Mouse (Mus musculus) intestine, embryonic 15.5 days (tissue): ENCODE measurements at regions not wholly inside any gene's neighbourhood (a gene's known extent, or its start where the extent isn't known, plus 50 kb on each side); places are given as distances from the start of the nearest gene placed in this dataset.

Source experiments
- ATAC-seq: fragments of 200-750 bp; cut with Nextera tagmentation; 2 replicates; pipeline ENCODE4 v1.8.0; 2017; ENCODE audit warnings: moderate TSS enrichment, moderate library complexity
- H3K27ac ChIP-seq: fragments of 300-500 bp; sonication (generic); 2 replicates; pipeline ENCODE4 v1.5.1; 2015; ENCODE audit warnings: mild to moderate bottlenecking, inconsistent platforms
- H3K27me3 ChIP-seq: fragments of 300-500 bp; sonication (generic); replicated peaks from 2 replicates; pipeline ENCODE4 v1.6.1; 2015; ENCODE audit warnings: inconsistent platforms
- H3K36me3 ChIP-seq: fragments of 300-500 bp; sonication (generic); 2 replicates; pipeline ENCODE4 v1.6.1; 2015; ENCODE audit warnings: inconsistent platforms
- H3K4me1 ChIP-seq: fragments of 300-500 bp; sonication (generic); replicated peaks from 2 replicates; pipeline ENCODE4 v1.6.1; 2015; ENCODE audit warnings: inconsistent platforms
- H3K4me2 ChIP-seq: fragments of 300-500 bp; sonication (generic); replicated peaks from 2 replicates; pipeline ENCODE4 v1.6.1; 2015; ENCODE audit warnings: mild to moderate bottlenecking, inconsistent platforms
- H3K4me3 ChIP-seq: fragments of 300-500 bp; sonication (generic); replicated peaks from 2 replicates; pipeline ENCODE4 v1.5.1; 2015; ENCODE audit warnings: inconsistent platforms
- H3K9ac ChIP-seq: fragments of 300-500 bp; sonication (generic); 2 replicates; pipeline ENCODE4 v1.6.1; 2015; ENCODE audit warnings: inconsistent platforms
- H3K9me3 ChIP-seq: fragments of 300-500 bp; sonication (generic); 2 replicates; pipeline ENCODE4 v1.6.1; 2016; ENCODE audit warnings: inconsistent platforms
- WGBS: fragments of 180-500 bp; shearing (Covaris S2); methylation state at CpG from one replicate; pipeline ENCODE4 v1.1.7; 2015; 5-methylcytosine and 5-hydroxymethylcytosine counted together

DNA sequence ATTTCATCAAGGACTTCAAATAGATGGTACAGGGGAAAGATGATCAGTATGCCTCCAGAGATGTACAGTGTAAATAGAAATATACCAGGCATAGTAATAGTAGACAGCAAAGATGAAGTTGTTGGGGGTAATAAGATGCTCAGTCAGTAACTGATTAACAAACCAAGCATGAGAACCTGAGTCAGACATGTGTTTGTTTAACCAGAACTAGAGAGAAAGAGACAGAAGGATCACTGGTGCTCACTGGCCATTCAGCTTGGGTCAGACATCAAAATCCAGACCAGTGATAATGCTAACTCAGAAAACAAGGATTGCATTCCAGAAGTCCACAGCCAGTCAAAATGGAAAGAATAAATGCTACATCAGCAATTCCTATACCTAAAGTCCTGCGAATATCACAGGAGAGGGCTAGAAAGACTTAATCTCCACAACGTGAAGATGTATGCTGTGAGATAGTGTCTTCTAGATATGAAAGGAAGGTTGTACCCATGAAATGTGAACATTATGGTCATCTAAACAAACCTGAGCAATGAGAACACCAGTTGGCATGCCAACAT lies 320.6 kb upstream of the Gm10306 start:
- H3K9me3 ChIP-seq = no peaks in the 10 kb centered on the region
- no peaks in the 10 kb centered on the region for H3K4me1 ChIP-seq
- H3K9ac ChIP-seq = no peak overlapping the region
- 87% methylated on average over 2 of the region's 2 CpGs for WGBS
- ATAC-seq = no peak
- H3K4me2 ChIP-seq = no peak overlapping the region
- no peaks in the 10 kb centered on the region for H3K27me3 ChIP-seq
- no peak overlapping the region for H3K27ac ChIP-seq
- no peaks in the 10 kb centered on the region for H3K36me3 ChIP-seq
- no peak overlapping the region for H3K4me3 ChIP-seq

DNA sequence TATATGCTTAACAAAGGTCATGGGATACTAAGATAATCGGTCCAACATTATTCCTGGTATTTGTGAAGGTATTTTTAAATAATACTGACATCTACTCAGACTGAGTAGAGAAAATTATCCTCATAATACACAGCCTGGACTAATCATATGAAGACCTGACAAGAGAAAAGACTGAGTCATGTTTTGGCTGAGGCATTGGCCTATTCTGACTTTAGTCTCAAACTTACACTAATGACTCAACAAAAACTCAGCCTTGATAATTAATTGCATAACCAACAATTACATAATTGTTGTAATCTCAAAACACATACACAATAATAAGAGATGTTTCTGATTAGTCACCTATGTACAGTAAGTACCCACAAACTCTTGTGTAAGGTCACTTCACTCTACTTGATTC lies 300.3 kb upstream of the Gm10306 start:
- H3K27ac ChIP-seq = no peak overlapping the region
- 85% methylated on average over 1 of the region's 1 CpGs for WGBS
- H3K4me3 ChIP-seq = no peak overlapping the region
- H3K9me3 ChIP-seq = no peaks in the 10 kb centered on the region
- H3K9ac ChIP-seq = no peak overlapping the region
- H3K4me2 ChIP-seq = no peak overlapping the region
- no peak for ATAC-seq
- no peaks in the 10 kb centered on the region for H3K36me3 ChIP-seq
- H3K4me1 ChIP-seq = no peaks in the 10 kb centered on the region
- no peaks in the 10 kb centered on the region for H3K27me3 ChIP-seq

DNA sequence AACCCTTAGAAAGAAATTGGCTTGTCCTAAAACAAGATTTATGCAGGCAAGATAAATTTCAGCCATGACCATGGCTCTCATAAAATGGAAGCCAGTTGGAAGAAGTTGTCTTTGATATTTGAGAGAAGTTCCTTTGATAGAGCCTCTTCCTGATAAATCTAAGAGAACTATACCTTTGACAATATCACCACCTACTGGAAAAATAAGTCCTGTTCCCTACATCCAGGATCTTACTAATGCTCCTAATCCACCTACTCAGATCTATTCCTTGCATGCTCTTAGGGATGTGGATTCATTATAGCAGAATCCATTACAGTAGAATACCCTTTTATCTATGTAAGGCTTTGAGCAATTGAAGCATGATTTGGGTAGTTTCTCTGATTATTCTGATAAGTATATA lies 295.2 kb upstream of the Gm10306 start:
- no peaks in the 10 kb centered on the region for H3K9me3 ChIP-seq
- ATAC-seq = no peak
- H3K4me3 ChIP-seq = no peak overlapping the region
- no peak overlapping the region for H3K9ac ChIP-seq
- no peak overlapping the region for H3K4me2 ChIP-seq
- H3K27me3 ChIP-seq = no peaks in the 10 kb centered on the region
- no peaks in the 10 kb centered on the region for H3K4me1 ChIP-seq
- no peak overlapping the region for H3K27ac ChIP-seq
- no peaks in the 10 kb centered on the region for H3K36me3 ChIP-seq

DNA sequence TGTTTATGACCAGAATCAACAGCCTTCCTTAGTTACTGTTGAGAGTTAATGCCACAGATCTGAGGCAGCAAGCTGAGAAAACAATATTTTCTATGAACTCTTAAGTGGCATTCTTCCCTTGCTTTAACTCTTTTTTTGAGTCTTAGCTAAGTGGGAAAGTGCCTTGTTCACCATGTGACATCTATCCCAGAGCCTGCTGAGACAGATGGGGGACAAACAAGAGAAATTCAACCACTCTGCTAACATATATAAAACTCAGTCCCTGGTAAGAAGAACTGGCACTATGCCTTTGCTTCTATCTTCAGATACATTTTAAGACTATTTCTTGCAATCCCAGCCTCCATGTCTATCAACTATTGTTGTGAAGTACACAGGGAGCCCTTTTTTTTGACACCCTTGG lies 274.6 kb upstream of the Gm10306 start:
- Histone ChIP-seq H3K9me3 (no peaks in the 10 kb centered on the region), H3K27me3 (no peaks in the 10 kb centered on the region), H3K4me2 (no peak overlapping the region), H3K9ac (no peak overlapping the region), H3K4me1 (no peaks in the 10 kb centered on the region), H3K4me3 (no peak overlapping the region), H3K36me3 (no peaks in the 10 kb centered on the region), H3K27ac (no peak overlapping the region)
- no peak for ATAC-seq

DNA sequence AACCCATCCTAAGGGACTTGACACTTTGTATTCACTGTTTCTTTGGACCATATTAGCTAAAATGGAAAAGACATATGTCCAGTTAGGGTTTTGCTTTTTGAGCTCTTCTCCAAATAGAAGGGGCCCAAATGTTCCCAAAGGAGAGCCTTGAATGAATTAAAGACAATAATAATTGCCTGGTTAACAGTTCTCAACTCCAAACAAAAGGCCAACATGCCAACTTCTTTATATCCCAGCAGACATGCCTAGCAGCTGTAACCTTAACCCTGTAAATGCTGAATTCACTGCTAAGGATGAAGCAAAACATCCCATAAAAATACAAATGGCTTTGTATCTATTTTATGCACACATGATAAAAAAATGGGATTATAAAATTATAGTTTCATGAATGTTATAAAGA lies 264.2 kb upstream of the Gm10306 start:
- no peak overlapping the region for H3K4me3 ChIP-seq
- no peak overlapping the region for H3K27ac ChIP-seq
- H3K27me3 ChIP-seq = no peaks in the 10 kb centered on the region
- no peak overlapping the region for H3K9ac ChIP-seq
- H3K4me1 ChIP-seq = no peaks in the 10 kb centered on the region
- H3K36me3 ChIP-seq = no peaks in the 10 kb centered on the region
- ATAC-seq = no peak
- H3K9me3 ChIP-seq = no peaks in the 10 kb centered on the region
- no peak overlapping the region for H3K4me2 ChIP-seq

DNA sequence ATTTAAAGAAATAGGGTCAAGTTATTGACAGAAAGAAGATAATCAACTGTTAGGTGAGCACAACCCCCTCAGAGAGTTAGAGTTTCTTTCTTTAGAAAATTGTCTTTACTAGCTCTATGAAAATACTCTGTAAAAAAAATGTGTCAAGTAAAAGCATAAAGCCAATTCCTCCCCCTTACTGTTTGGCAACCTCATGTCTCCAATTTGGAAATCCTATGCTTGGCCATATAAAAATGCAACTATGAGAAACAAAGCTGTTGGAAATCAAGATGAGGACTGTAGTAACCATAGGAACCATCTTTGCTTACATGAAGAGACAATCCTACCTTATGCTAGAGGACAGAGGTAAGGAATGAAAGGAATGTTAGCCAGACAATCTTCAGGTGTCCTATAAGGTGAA lies 239.0 kb upstream of the Gm10306 start:
- Histone ChIP-seq H3K9ac (no peak overlapping the region), H3K4me1 (no peaks in the 10 kb centered on the region), H3K4me2 (no peak overlapping the region), H3K27ac (no peak overlapping the region), H3K9me3 (no peaks in the 10 kb centered on the region), H3K4me3 (no peak overlapping the region), H3K36me3 (no peaks in the 10 kb centered on the region), H3K27me3 (no peaks in the 10 kb centered on the region)
- no peak for ATAC-seq

DNA sequence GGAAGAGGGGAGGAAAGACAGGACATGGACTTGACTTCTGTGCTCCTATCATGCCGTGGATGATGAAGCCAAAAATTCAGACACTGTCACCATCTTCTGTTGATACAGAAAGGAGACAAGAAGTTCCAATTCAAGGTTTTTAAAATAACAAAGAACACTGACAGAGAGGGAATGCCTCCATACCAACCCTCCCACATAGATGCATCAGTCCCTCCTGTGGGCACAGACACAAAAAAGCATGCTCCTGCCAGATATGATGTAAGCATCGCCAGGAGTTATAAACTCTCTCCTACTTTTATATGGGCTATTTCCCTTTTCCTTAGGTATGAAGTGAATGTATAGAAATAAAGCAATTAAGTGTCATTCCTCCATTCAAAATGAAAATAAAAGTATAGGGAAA lies 229.6 kb upstream of the Gm10306 start:
- Histone ChIP-seq H3K27me3 (no peaks in the 10 kb centered on the region), H3K36me3 (no peaks in the 10 kb centered on the region), H3K9ac (no peak overlapping the region), H3K4me1 (no peaks in the 10 kb centered on the region), H3K27ac (no peak overlapping the region), H3K4me3 (no peak overlapping the region), H3K4me2 (no peak overlapping the region), H3K9me3 (no peaks in the 10 kb centered on the region)
- ATAC-seq = no peak
- 76% methylated on average over 2 of the region's 2 CpGs for WGBS

DNA sequence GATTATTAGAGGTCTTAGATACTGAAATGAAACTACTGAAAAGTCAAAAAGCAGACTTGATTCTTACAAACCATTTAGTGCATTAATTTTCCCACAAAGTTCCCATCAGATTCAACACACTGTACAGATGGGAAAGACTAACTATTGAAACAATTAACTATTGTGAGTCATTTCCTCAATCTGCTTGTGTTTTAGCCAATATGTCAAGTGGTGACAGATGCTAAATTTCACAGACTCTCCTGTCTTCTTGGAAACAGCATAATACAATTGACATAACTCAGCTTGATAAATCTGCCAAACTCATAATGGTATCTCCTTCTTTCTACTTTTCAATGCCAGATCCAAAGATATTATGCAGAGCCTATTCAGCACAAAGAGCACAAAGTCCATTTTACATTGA lies 213.0 kb upstream of the Gm10306 start:
- Histone ChIP-seq H3K9ac (no peak overlapping the region), H3K27me3 (no peaks in the 10 kb centered on the region), H3K4me3 (no peak overlapping the region), H3K36me3 (no peaks in the 10 kb centered on the region), H3K9me3 (no peaks in the 10 kb centered on the region), H3K4me1 (no peaks in the 10 kb centered on the region), H3K4me2 (no peak overlapping the region), H3K27ac (no peak overlapping the region)
- no peak for ATAC-seq

DNA sequence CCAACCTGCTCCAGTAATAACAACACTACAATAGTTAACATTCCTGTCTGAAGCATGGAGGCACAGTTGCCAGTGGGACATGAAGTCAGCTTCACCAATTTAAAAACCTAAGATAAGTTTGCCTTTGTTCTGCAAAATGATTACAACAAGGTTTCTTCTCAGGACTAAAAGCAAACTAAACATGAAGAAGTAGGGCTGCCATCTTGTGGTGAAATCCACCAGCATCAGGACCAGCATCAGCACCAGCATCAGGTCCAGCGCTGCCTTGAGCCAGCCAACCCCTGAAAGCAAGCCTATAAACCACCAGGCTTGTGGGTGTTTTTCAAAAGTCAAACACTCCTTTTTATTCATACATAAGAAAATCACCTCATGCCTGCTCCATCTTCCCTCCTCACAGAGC lies 207.1 kb upstream of the Gm10306 start:
- ATAC-seq = no peak
- Histone ChIP-seq H3K36me3 (no peaks in the 10 kb centered on the region), H3K9me3 (no peaks in the 10 kb centered on the region), H3K9ac (no peak overlapping the region), H3K27me3 (no peaks in the 10 kb centered on the region), H3K4me3 (no peak overlapping the region), H3K27ac (no peak overlapping the region), H3K4me2 (no peak overlapping the region), H3K4me1 (no peaks in the 10 kb centered on the region)
- WGBS = 43% methylated on average over 1 of the region's 1 CpGs

DNA sequence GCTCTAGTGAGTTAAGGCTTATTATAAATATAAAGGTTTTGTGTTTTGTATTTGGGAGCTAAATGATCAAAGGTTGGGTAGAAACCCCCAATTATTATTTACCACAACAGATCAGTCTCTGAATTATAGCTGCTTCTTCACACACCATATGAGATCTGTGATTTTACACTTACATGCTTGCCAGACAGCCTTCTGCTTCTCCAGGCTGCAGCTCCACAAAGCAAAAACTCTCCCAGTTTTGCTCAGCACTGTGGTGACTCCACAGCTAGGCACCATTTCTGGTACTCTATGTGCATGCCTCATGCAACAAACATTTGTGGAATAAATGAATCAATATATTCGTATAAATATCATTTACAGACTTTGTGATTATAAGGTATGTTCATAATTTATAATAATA lies 199.4 kb upstream of the Gm10306 start:
- Histone ChIP-seq H3K4me2 (no peak overlapping the region), H3K27me3 (no peaks in the 10 kb centered on the region), H3K9me3 (no peaks in the 10 kb centered on the region), H3K4me3 (no peak overlapping the region), H3K36me3 (no peaks in the 10 kb centered on the region), H3K9ac (no peak overlapping the region), H3K4me1 (no peaks in the 10 kb centered on the region), H3K27ac (no peak overlapping the region)
- WGBS = 80% methylated on average over 1 of the region's 1 CpGs
- ATAC-seq = no peak

DNA sequence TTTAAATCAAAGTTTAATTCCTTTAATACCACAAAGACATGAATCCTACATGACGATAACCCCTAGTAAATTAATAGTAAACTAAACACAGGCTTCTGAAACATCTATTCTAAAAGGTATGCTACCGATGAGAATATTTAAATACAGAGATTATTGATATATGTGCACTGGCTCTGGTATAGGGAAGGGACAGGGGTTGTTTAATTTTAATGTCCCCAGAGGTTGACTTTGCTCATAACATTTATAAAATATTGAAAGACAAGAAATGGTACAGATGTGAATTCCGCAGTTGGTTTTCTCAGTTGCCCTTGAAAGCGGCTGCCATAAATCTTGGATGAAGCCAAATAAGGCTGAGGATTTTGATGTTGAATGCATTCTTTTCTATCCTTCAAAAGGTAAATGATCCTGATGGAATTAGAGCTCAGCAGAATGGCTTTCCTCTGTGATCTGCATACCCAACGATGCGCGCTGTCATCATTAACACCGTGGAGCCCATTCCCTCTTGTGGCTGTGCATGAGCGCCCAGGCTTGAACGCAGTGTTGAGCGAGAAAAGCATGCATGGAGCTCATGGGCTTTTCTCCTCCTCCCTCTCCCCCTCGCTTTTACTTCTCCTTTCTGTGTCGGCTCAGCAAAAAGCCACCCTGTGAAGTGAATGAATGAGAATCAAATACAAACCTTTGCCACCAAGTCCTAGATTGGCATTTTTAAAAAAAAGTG lies 195.4 kb upstream of the Gm10306 start:
- no peak overlapping the region for H3K27ac ChIP-seq
- H3K4me1 ChIP-seq = no peaks in the 10 kb centered on the region
- no peak overlapping the region for H3K4me2 ChIP-seq
- H3K9me3 ChIP-seq = no peaks in the 10 kb centered on the region
- H3K27me3 ChIP-seq = no peaks in the 10 kb centered on the region
- 69% methylated on average over 13 of the region's 13 CpGs for WGBS
- ATAC-seq = no peak
- no peak overlapping the region for H3K9ac ChIP-seq
- H3K4me3 ChIP-seq = no peak overlapping the region
- no peaks in the 10 kb centered on the region for H3K36me3 ChIP-seq

DNA sequence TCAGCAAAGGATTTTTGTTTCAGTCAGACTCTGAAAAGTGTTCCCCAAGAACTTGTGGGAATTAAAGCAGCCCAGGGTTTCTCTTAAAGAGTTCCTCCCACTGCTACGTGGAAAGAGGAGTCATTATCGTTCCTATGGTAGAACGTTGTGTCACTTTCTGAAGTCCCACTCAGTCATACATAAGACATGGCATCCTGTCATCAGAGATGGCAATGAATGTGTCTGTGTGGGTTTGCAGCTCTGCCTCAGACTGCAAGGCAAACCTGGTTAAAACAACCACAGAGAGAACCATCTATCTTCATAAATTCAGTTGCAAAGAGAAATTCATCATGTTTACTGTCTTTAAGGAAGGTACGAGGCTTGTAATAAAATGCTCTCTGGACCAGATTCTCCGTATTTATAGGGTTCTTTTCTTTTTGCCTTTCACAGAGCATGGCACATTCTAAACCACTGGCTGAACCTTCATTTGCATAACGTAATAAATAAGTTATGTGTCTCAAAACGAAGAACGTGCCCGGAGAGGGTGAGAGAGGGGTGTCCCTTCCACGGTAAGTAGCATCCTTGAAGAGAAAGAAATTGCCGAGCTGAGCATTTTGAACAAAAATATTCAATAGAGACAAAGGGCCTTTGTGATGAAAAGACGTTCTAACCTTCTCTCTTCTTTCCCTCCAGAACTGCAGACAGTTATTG lies 194.7 kb upstream of the Gm10306 start:
- no peak overlapping the region for H3K4me3 ChIP-seq
- WGBS = 65% methylated on average over 12 of the region's 12 CpGs
- no peaks in the 10 kb centered on the region for H3K36me3 ChIP-seq
- H3K27ac ChIP-seq = no peak overlapping the region
- no peaks in the 10 kb centered on the region for H3K4me1 ChIP-seq
- ATAC-seq = no peak
- no peaks in the 10 kb centered on the region for H3K27me3 ChIP-seq
- H3K9me3 ChIP-seq = no peaks in the 10 kb centered on the region
- H3K4me2 ChIP-seq = no peak overlapping the region
- no peak overlapping the region for H3K9ac ChIP-seq

DNA sequence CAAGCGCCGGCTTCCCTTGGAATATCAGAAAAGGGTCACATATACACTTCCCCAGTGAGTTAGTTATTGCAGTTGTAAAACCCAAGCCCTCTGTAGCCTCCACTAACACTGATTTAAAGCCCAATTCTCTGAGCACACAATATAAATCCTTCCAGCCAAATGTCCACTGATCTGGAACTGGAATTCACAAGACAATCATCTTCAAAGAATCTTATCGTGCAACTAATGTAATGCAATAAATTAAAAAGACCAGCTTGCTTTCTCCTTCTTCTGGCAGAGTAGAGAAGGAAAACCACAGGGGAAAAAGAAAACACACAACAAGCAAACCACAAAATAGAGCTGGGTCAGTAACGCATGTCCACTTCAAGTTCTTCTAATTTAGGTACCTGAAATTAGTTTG lies 191.0 kb upstream of the Gm10306 start:
- Histone ChIP-seq H3K36me3 (no peaks in the 10 kb centered on the region), H3K4me3 (no peak overlapping the region), H3K9me3 (no peaks in the 10 kb centered on the region), H3K9ac (no peak overlapping the region), H3K4me2 (no peak overlapping the region), H3K27me3 (no peaks in the 10 kb centered on the region), H3K27ac (no peak overlapping the region), H3K4me1 (no peaks in the 10 kb centered on the region)
- no peak for ATAC-seq
- WGBS = 52% methylated on average over 4 of the region's 4 CpGs
